Mouse (Mus musculus): ENCODE measurements at regions not wholly inside any gene's neighbourhood (a gene's known extent, or its start where the extent isn't known, plus 50 kb on each side); places are given as distances from the start of the nearest gene placed in this dataset.

DNA sequence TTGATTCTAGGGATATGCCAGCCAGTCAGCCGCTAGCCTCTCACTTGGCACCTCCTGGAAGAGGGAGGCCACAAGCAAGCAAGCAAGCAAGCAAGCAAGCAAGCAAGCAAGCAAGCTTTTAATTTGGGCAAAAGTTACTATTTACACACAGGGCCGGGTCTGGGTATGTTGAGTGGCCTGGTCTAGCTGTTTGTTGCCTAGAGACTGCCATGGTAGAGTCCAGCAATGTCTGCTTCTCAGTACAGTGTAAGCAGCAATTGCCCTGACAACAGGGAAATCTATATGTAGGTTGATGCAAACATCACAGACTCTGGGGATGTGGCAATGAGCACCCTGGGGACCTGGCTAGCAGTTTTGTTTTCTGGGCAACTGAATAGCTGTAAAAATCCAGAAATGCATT lies 51.4 kb upstream of the Tns3 start:
- peak; percentile 23 for DNase-seq (ENCODE audit: low spot score)
- WGBS = 68% methylated on average over 2 of the region's 2 CpGs

More for the DNA sequence above, 51.4 kb upstream of the Tns3 start:
- H3K9me3 ChIP-seq (ENCODE audit: control insufficient read depth, low read length) = no peaks in the 10 kb centered on the region
- no peak for ATAC-seq (replicated peaks; ENCODE audit: low FRiP score)
- no peak overlapping the region for H3K4me3 ChIP-seq (ENCODE audit: low read depth, low read length)
- no peaks in the 10 kb centered on the region for H3K27me3 ChIP-seq (replicated peaks; ENCODE audit: control insufficient read depth, insufficient read depth, low read length)
- no peak overlapping the region for H3K4me2 ChIP-seq
- no peak overlapping the region for H3K27ac ChIP-seq (ENCODE audit: low read depth, low read length)
- H3K4me1 ChIP-seq (replicated peaks; ENCODE audit: control insufficient read depth, insufficient read depth, low read length) = no peaks in the 10 kb centered on the region
- no peak overlapping the region for H3K9ac ChIP-seq (ENCODE audit: low read depth, low read length)
- no peaks in the 10 kb centered on the region for H3K36me3 ChIP-seq (ENCODE audit: control insufficient read depth, insufficient read depth, low read length)

Data from liver, embryonic 11.5 days (tissue).